Mouse (Mus musculus): ENCODE results near the gene Stra8.

- TF ChIP-seq CTCF (IDR thresholded peaks at IDR 0.05) (no peak), EP300 (IDR thresholded peaks at IDR 0.05) (no peak)
Measured at GRCm38 (mm10) chr6:34876835-34877156, 43.2 kb upstream of the Stra8 start.

All from lung, postnatal 0 days (tissue).